Mouse (Mus musculus): ENCODE data around the gene Pcsk2. TPM values are rescaled to one million over a fixed set of nuclear protein-coding genes. Genes with fewer than 3 reads are reported as not detected.
A peak's percentile ranks its signal among the peaks of the same experiment; 100 is the strongest.

Gene Pcsk2
- total RNA-seq, 2 experiments from 2014 or later: 4.5 to 6.5 TPM

DNA sequence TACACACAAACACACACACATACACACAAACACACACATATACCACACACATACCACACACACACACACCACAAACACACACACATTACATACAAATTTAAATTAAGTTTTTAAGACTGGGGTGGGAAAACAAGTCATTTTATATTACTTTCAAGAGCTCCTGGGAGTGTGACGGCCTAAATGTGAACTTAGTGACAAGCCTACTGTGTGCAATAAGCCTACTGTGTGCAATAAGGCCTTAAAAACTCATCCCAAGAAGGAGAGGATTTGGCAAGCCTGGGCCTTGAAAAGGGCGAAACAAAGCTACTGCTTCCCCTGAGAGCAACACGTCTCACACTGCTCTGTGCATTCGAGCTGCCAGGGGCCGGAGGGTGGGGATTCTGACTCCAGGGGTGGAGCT, 286.8 kb downstream of the Pcsk2 start:
- DNase-seq (ENCODE audit: low spot score in 2 of 2): no peak

DNA sequence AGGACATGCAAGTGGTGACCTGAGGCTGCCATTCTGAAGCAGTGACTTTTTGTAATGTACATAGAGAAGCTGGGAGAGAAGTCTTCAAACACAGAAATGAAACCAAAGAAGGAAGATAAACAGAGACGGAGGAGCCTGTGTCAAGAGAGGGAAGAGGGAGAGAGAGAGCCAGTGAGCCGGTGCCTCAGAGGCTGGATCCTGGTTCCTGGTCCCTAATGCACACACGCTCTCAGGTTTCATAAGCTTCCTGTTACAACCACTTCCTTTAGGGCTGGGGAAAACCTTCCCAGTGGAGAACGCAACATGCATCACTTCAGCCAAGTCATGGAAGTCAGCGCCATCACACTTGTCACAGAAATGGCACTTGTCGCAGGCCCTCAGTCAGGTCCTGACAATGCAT, 288.1 kb downstream of the Pcsk2 start:
- no peak for DNase-seq (ENCODE audit: low spot score in 2 of 2)

DNA sequence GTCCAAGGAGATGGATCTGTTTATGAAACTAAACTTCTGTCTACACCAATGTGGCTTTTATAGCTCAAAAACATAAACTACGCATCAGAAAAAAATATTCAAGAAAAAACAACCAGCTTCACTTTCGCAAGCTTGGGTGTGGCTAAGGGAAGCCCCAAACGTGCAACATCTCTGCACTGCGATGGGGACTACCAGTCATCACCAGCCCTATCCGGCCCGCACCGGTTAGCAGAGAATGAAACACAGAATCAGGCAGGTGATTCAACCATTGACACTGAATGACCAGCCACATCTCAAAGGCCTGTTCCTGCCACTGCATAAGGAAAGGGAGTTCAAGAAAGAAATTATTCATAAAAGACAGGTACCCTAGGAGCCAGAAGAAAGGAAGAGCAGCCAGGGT, 289.9 kb downstream of the Pcsk2 start:
- DNase-seq (ENCODE audit: low spot score in 2 of 2): no peak

DNA sequence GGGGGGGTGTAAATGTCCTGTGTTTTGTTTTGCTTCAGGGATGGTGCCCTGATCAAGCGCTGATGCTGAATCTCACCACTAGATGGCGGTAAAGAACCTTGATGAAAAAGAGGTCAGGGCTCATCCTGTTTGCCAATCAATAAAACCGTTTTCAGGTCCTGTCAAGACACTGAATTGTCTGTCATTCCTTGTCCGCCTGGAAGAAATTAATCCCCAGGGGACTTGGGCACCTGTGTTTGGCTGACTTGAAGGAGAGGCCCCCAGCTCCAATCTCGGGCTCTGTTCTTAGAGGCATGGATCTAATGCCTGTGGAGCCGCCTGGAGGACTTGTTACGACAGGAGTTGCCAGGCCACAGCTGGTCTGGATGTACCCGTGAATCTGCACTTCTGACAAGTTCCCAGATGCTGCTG, 291.3 kb downstream of the Pcsk2 start:
- DNase-seq (ENCODE audit: low spot score in 2 of 2): peak; percentile 54 to 66

DNA sequence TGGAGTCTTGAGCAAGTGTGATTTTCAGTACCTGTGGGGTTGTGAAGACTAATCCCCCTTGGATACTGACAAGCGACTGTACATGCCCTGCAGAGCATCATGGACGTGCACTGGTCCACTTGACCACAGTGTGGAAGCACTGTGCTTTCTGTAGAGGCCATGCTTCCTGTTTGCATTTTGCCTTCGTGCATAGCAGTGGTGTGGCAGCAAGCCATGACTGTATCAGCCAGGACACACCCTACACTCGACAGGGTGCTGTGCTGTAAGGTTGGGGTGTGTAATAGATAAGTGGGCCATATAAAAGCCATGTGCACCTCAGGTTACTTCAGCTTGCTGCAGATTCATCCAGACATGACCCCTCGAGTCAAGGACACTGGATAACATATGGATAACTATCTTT, 292.7 kb downstream of the Pcsk2 start:
- no peak for DNase-seq (ENCODE audit: low spot score in 2 of 2)

DNA sequence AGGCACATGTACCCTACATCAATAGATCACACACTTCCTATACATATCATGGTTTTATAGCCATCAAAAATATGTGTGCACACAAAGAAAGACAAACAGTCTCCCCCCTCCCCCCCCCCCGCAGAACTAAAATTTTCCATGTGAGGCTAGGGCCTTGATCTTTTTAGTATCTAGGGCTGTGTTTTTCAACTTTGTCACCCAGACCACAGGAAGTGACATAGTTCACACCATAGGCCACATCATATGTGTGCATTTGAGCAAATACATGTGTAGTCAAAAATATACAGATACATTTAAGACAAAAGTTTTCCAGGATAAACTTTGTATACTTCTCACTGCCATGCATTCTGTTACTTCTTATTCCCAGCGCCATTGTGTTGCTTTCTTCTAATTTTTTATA, 293.5 kb downstream of the Pcsk2 start:
- no peak for DNase-seq (ENCODE audit: low spot score in 2 of 2)

DNA sequence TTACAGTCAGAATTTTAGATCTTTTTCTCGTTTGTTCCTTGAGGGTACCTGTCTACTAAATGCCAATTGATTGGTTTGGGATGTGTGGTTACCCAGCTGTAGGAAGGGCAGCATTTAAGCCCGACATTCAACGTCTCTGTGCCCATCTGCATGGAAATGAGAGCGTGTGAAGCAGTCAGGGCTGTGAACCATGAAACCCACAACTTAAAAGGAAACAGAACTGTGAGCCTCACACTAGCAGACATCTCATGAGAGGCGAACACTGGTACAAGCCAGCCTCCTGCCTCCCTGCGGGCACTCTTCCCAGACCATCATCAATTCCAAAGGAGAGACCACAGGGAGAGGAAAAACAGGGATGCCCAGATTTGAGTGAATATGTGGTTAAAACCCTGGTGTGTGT, 294.9 kb downstream of the Pcsk2 start:
- DNase-seq (ENCODE audit: low spot score in 2 of 2): no peak

DNA sequence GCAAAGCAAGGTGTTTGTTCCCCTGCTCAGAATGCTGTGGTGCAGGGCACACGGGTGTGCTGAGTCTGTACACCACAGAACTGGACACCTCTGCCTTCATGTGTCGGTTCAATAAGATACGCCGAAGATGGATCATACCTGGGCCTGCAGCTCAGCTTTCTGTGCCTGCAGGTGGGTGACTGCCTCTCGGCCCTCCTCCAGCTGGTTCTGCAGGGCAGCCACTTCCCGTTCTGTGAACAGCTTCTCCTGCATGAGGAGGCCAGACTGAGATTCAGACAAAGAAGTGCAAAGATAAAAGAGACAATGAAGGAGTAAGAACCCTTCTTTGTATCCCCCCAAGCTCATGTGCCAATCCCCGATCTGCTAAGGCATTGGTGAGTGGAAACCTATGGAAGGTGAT, 295.6 kb downstream of the Pcsk2 start:
- DNase-seq (ENCODE audit: low spot score in 2 of 2): no peak

DNA sequence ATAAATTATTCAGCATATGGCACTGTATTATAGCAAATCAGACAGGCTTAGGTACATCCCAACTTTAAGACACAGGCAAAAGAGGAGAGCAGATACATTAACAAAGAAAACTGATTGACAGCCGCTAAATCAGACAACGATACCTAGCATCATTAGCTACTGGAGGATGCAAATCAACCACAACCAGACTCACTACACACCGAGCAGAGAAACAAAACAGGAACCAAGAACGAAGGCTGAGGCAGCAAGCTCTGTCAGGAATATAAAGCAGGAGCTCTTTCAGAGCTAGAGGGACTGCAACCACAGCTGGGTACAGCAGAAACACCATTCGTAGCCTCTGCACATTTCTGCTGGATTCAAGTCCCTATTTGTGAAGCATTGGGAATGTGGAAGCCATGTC, 298.8 kb downstream of the Pcsk2 start:
- no peak for DNase-seq (ENCODE audit: low spot score in 2 of 2)

DNA sequence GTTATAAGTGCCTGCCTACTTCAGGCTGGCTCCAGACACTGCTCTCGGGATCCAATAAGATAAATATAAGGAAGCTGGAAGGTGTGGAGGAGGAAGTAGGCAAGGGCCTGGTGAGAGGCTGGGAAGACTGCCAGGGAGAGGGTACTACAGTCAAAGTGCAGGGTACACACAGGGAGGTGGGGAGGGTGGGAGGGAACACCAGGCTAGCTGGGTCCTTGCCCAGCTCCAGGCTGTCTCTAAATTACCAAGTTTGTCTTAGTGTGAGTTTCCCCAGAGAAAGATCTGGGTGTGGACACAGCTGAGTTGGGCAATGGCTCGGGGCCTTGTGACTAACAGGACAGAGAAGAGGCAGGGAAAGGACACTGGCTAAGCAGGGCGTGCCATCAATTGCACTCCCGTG, 300.8 kb downstream of the Pcsk2 start:
- DNase-seq (ENCODE audit: low spot score in 2 of 2): peak; percentile 17 to 28

DNA sequence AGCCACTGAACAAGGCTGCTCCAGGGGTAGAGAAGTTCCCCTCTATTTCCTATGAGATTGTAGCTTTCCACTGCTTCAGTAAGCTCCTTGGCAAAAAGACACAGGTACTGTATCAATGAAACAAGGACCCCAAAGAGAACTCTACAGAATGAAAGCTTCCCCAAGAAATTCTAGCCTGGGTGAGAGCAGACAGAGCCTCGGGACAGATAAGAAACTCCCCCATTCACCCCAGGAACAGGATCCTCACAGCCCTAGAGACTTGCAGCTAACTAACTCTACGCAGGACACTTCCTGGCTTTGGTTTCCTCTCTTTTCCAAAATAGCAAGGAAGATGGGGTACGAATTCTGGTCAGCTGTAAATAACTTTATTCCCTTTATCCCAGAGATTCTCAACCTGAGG, 301.3 kb downstream of the Pcsk2 start:
- no peak for DNase-seq (ENCODE audit: low spot score in 2 of 2)

DNA sequence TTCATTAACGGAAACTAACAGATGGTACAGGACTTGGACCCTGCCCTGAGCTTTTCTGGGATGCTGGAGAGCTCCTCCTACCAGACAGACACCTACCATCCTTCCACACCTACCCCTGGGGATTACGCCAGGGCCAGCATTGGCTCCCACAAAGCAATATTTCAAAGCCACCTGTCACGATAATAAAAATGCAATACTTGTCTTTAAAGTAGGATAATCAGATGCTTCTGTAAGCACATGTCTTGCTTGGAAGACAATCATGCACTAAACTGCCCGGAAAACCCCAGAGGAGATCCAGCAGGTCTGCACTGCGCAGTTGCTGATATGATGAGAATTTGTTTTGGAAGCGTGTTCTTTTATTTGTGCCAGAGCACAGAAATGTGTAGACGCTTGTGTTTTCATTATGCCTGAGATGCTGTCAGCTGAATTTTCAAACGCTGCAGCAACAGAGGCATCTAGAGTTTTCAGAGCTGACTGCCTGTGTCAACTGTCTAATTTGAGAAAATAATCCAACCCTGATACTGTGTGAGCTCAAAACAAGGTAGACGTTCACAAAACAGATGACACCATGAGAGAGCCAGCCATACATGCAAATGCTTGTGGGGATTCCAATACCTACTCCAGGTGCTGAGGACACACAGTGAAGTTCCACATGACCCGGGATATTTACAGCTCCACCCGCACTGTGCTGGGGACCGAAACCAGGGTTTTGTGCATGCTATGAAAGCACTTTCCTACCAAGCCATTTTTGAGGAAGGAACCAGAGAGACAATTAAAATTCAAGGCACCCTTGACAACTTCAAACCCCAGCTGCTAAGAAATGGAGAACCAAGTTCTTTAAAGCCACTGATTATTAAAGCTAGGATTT, 305.6 kb downstream of the Pcsk2 start:
- DNase-seq (ENCODE audit: low spot score in 2 of 2): no peak

DNA sequence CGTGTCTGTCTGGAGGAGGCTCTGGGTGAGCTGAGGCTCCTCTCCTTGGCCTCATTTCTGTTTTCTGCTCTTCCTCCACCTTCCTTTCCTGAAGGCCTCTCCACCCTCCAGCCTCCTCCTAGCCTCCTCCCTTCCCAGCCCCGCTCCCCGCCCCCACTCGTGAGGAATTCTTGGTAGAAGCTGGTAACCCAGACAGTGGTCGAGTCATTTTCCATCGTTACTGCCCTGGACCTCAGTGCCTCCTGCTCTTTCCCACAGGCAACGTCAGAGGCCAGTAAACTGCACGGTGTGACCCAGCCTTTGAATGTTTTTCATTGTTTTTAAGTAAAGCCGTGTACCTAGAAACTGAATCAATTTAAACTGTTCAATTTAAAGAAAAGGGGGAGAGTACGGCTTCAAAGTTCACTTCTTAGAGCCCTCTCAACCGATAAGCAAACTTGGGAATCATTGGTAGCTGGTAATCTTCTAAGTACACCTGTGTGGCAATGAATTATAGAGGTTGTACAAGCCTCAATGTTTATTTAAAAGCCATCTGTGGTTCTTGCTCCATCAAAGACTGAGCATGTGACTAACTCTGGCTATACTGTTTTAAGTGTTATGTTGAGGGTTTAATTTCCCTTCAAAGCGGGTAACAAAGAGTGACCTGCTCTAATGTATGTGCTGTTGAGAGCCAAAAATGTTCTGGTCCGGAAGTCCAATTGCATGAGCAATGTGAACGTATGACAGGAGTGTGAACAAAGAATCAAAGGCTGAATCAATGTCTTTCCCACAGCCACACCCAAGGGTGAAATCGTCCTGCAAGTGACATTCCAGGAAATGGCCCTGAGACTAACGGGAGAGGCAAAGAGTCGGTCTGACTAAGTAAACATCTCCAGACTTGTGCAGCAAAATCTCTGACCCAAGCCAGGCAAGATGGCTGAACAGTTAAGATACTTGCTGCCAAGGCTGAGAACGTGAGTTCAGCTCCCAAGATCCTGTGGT, 306.6 kb downstream of the Pcsk2 start:
- DNase-seq (ENCODE audit: low spot score in 2 of 2): no peak

DNA sequence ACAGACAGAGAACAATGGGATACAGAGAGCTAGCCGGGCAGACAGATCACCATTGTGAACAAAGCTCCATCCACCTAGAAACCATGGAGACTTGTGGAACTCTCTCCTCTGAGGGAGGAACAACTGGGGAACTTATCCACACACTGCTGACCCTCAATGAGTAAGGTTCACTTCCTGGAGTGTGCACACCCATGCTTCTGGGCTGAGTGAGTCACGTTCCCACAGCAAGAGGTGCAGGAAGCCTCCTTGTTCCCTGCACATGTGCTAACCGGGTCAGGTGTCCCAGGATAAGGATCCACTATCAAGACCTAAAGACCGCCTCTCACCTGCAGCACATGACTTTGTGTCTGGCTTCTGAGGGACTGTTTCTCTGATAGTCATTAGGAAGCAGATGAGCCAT, 307.5 kb downstream of the Pcsk2 start:
- DNase-seq (ENCODE audit: low spot score in 2 of 2): no peak

DNA sequence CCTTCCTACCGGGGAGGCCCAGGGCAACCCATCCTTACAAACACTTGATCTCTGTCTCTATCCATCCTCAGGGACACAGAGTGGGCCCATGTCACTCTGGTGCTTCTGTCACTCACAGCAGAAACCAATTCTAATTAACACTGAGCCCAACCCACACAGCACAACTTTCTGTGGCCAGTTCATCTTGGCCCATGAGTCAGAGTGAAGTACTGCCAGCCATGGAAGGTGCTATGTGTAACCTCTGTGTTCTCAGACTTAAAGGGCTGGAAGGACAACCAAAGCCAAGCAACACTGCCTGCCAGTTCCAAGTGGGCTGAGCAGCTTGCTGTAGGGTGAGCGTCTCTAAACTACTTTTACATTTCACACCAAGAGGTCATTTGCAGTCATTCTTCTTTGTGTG, 313.2 kb downstream of the Pcsk2 start:
- no peak for DNase-seq (ENCODE audit: low spot score in 2 of 2)

DNA sequence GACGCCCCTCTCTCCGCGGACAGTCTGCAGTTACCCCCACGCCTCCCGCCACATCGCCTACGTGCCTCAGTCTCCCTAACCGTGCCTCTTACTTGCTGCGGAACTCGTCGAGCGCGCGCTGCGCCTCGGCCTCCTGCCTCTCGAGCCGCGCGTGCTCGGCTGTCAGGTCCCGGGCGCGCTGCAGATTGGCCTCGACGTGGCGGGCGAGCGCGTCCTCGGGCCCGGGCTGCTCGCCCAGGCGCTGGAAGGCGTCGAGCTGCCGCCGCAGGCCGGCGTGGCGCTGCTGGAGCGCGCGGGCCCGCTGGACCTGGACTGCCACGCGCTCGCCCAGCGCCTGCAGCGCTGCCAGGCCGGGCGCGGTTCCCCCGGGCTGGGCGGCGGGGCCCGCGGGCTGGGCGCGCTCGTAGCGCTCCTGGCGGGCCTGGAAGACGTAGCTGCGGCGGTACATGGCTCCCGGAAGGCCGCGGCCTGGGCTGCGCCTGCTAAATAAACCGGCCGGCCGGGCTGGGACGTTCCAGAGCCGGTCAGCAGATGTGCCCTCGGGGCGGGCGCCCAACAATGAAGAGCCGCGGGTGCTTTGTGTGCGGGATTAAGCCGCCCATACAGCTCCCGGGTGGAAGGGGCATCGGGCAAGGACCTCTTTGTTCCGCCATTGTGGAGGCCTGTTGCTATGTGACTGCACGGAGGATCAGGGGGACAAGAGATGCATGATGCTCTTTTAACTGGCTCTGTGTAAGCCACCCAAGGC, 316.7 kb downstream of the Pcsk2 start, which contains the start of gene Bfsp1:
Gene Bfsp1 (minus strand): TSS at position 690 of the 748 bp plus-strand sequence.
- peak; percentile 35 to 46 for DNase-seq (ENCODE audit: low spot score in 2 of 2)

DNA sequence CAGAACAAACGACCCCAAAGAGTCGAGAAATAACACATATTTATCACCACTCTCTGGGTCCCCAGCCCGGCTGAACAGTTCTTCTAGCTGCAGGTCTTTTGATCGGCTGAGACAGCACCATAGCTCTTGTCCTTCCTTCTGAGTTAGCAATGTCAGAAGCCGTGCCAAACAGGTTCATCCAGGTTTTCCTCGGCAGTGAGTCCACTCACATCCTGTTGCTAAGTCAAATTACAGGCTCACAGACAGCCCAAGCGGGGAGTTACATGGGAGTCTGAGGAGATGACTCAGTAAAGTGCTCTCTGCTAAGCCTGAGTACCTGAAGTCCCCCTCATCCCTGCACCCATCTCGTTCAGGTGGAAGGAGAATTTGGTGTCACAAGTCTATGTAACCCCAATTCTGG, 318.6 kb downstream of the Pcsk2 start:
- no peak for DNase-seq (ENCODE audit: low spot score in 2 of 2)

Data from adrenal gland, adult 18-20 months (tissue).